Mouse (Mus musculus) midbrain, embryonic 12.5 days (tissue): ENCODE results near the gene Inpp5d. TPM values are rescaled to one million over a fixed set of nuclear protein-coding genes. Genes with fewer than 3 reads are reported as not detected.
"Not testable (repeated sequence)": the region's sequence is repeated elsewhere in the genome, so short reads cannot be mapped to it uniquely, and the experiment has no call there.

Source experiments
- ATAC-seq: fragments of 200-750 bp; cut with Nextera tagmentation; 2 replicates; pipeline ENCODE4 v1.8.0; 2017; ENCODE audit warnings: low read depth, moderate TSS enrichment, moderate library complexity; ENCODE audit not compliant: low FRiP score
- H3K27ac ChIP-seq: fragments of 300-500 bp; sonication (generic); replicated peaks from 2 replicates; pipeline ENCODE4 v1.5.1; 2016; ENCODE audit warnings: mild to moderate bottlenecking
- H3K27me3 ChIP-seq: fragments of 300-500 bp; sonication (generic); 2 replicates; pipeline ENCODE4 v1.6.1; 2016; ENCODE audit warnings: mild to moderate bottlenecking
- H3K36me3 ChIP-seq: fragments of 300-500 bp; sonication (generic); 2 replicates; pipeline ENCODE4 v1.6.1; 2016
- H3K4me1 ChIP-seq: fragments of 300-500 bp; sonication (generic); 2 replicates; pipeline ENCODE4 v1.6.1; 2016
- H3K4me2 ChIP-seq: fragments of 300-500 bp; sonication (generic); replicated peaks from 2 replicates; pipeline ENCODE4 v1.6.1; 2016; ENCODE audit warnings: mild to moderate bottlenecking, moderate library complexity
- H3K4me3 ChIP-seq: fragments of 300-500 bp; sonication (generic); 2 replicates; pipeline ENCODE4 v1.5.1; 2016; ENCODE audit warnings: mild to moderate bottlenecking
- H3K9ac ChIP-seq: fragments of 300-500 bp; sonication (generic); replicated peaks from 2 replicates; pipeline ENCODE4 v1.6.1; 2016; ENCODE audit warnings: mild to moderate bottlenecking, moderate library complexity
- H3K9me3 ChIP-seq: fragments of 300-500 bp; sonication (generic); 2 replicates; pipeline ENCODE4 v1.6.1; 2016; ENCODE audit warnings: mild to moderate bottlenecking
- WGBS: fragments of 180-500 bp; shearing (Covaris S2); methylation state at CpG from one replicate; pipeline ENCODE4 v1.1.7; 2016; 5-methylcytosine and 5-hydroxymethylcytosine counted together
- polyA plus RNA-seq: library from polyadenylated mRNA; unstranded; fragments of >200 nt; fragmentation: Nextera tagmentation; extraction: Ambion mirVana; gene quantifications from 2 replicates; pipeline ENCODE4 v1.2.1, GENCODE M21; 2016

The Inpp5d gene
- polyA plus RNA-seq, 1 experiment from 2014 or later: 3.0 TPM

DNA sequence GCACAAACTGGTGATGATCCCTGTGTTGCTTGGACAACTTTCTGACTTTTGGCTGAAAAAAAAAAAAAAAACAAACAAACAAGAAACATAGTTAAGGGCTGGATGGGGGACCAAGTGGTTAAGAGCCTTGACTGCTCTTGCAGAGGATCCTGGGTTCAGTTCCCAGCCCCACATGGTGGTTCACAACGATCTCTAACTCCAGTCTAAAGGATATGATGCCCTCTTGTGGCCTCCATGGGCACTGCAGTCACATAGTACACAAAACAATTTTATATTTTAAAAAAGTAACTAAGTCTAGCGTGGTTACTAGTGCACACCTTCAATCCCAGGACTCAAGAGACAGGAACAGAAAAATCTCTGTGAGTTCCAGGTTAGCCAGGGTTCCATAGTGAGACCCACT is 43.9 kb downstream of the Inpp5d start:
- no peak for ATAC-seq
- 76% methylated on average over 2 of the region's 2 CpGs for WGBS
- Histone ChIP-seq H3K9ac (no peak overlapping the region), H3K4me2 (no peak overlapping the region), H3K4me3 (no peak overlapping the region), H3K27me3 (no peaks in the 10 kb centered on the region), H3K36me3 (no peaks in the 10 kb centered on the region), H3K27ac (no peak overlapping the region), H3K4me1 (no peaks in the 10 kb centered on the region), H3K9me3 (no peaks in the 10 kb centered on the region)

DNA sequence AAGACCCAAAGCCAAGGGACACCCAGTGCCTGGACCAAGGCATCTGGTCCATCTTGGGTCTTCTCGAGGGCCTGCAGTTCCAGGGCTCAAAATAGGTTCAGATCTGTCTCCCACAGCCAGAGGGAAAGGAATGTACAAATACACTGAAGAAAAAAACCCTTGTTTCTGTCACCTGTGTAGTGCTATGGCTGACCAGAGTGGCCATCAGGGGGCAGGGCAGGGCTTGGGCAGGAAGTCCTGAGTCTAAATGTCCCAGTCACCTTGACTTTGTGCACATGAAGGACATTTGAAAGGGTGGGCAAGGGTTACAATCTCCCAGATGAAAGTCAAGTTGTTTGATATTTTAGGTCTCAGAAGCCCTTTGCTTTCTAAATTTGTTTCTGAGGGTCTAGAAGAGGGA is 46.9 kb downstream of the Inpp5d start:
- ATAC-seq: no peak
- WGBS: 72% methylated on average over 1 of the region's 1 CpGs
- H3K9me3 ChIP-seq: no peaks in the 10 kb centered on the region

DNA sequence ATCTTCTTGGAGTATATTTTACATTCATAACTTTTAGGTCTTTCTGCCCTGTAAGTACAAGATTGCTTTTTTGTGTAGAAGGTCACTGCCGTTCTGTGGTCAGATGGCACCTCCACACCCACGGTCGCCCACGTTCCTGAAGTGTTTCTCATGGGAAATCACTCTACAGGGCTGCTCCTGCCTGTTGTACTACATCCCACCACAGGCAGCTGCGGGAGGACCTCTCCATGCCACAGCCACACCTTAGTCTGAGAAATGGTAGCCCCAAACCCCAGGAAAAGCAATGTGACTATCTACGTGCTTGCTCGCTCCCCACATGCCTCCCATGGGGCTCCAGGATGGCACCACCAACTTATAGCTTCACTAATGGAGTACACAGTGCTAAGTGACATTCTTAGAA is 48.2 kb downstream of the Inpp5d start:
- no peak overlapping the region for H3K9ac ChIP-seq
- H3K4me3 ChIP-seq: no peak overlapping the region
- H3K36me3 ChIP-seq: no peaks in the 10 kb centered on the region
- no peak for ATAC-seq
- no peaks in the 10 kb centered on the region for H3K9me3 ChIP-seq
- H3K27ac ChIP-seq: no peak overlapping the region
- H3K27me3 ChIP-seq: no peaks in the 10 kb centered on the region
- 92% methylated on average over 7 of the region's 7 CpGs for WGBS
- H3K4me2 ChIP-seq: no peak overlapping the region
- no peaks in the 10 kb centered on the region for H3K4me1 ChIP-seq

More for the DNA sequence above, 46.9 kb downstream of the Inpp5d start:
- H3K4me1 ChIP-seq: no peaks in the 10 kb centered on the region
- H3K4me2 ChIP-seq: no peak overlapping the region
- no peak overlapping the region for H3K27ac ChIP-seq
- H3K36me3 ChIP-seq: no peaks in the 10 kb centered on the region
- H3K27me3 ChIP-seq: no peaks in the 10 kb centered on the region
- no peak overlapping the region for H3K4me3 ChIP-seq
- H3K9ac ChIP-seq: no peak overlapping the region

DNA sequence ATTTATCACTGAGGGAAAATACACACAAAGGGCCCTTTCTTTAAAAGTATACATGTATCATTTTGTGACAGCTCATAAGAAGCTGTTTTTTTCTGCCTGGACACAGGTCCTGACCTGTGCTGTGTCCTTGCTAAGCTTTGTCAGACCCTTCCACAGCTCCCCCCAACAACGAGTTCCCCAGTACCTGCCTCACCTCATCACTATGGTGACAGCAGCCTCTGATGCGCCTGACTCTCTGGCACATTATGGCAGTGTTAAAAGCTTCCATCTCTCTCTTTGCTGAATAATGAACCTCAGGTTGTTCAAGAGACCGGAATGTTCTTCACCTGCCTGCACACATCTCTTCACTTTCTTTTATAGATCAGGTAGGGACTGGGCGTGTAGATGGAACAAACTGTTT is 51.4 kb downstream of the Inpp5d start:
- Histone ChIP-seq H3K4me1 (no peaks in the 10 kb centered on the region), H3K27me3 (no peaks in the 10 kb centered on the region), H3K4me2 (no peak overlapping the region), H3K9me3 (no peaks in the 10 kb centered on the region), H3K27ac (no peak overlapping the region), H3K36me3 (no peaks in the 10 kb centered on the region), H3K9ac (no peak overlapping the region), H3K4me3 (no peak overlapping the region)
- 65% methylated on average over 4 of the region's 4 CpGs for WGBS
- ATAC-seq: no peak

DNA sequence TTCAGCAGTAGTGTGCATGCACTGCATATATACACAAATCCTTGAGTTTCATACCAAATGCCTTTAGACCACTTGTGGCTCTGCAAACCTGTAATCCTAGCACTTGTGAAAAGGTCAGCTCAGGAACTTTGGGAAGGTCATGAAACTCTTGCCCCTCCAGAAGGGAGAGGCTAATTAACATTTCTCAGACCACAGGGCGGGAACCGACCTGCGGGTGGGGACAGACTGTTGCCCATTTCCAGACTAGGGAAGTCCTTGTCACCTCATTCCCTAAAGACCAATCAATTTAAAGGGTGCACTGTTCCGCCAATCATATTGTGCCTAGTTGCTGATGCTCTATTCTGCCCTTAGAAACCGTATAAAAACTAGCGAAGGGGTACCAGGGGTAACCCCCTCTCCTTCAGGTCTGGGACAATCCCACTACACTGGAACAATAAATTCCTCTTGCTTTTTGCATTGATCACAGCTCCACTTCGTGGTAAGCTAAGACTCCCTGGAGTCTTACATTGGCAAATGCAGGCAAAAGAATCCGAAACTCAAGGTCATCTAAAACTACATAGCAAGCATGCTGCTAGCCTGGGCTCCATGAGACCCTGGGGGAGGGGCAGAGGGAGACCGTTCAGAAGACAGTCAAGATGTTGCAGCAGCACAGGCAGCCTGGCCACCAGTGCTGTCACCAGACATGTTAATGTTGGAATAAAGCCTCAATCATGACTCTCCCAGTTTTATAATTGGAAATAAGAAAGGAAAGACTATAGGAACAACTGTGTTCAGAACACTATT is 53.9 kb downstream of the Inpp5d start:
- WGBS: 79% methylated on average over 9 of the region's 9 CpGs
- no peak overlapping the region for H3K27ac ChIP-seq

DNA sequence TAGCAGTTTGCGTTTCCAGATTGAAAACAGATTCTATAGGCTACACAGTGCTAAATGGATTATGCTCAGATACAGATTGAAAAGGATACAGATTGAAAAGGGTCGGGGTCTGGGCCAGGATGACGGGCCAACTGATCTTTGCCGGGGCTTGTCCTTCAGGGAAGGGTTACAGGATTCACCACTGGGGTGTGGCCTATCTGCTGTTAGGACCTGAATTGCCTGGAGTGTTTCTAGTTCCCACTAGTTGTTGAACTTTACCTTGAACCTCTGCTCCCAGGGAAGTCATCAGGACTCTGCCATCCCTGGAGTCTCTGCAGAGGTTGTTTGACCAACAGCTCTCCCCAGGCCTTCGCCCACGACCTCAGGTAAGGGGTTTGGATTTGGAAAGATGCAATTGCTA is 55.9 kb downstream of the Inpp5d start:
- no peak for ATAC-seq

More for the DNA sequence above, 53.9 kb downstream of the Inpp5d start:
- ATAC-seq: no peak
- H3K4me1 ChIP-seq: no peaks in the 10 kb centered on the region
- no peaks in the 10 kb centered on the region for H3K36me3 ChIP-seq
- H3K9me3 ChIP-seq: no peaks in the 10 kb centered on the region
- H3K9ac ChIP-seq: no peak overlapping the region
- H3K4me2 ChIP-seq: no peak overlapping the region
- no peak overlapping the region for H3K4me3 ChIP-seq
- no peaks in the 10 kb centered on the region for H3K27me3 ChIP-seq

DNA sequence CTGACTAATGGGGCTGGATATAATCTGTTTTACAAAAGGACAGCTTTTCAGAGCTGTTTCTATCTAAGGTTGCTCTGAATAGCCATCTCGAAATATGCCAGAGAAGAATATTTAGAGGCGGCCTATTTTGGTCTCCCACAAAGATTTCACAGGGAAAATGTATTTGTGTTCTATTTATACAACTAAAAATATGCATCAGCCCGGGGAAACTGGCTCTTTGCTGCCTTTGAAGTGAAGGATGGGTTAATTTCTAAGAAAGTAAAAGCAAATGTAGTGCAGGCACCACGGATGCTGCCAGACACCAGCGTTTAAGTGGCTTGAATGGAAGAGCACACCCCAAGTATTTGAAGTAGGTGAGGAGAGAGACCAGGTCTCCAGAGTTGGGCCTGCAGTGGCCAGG is 59.0 kb downstream of the Inpp5d start:
- Histone ChIP-seq H3K4me1 (no peaks in the 10 kb centered on the region), H3K9ac (no peak overlapping the region), H3K27ac (no peak overlapping the region), H3K36me3 (no peaks in the 10 kb centered on the region), H3K4me3 (no peak overlapping the region), H3K27me3 (no peaks in the 10 kb centered on the region), H3K4me2 (no peak overlapping the region), H3K9me3 (no peaks in the 10 kb centered on the region)
- no peak for ATAC-seq
- WGBS: 83% methylated on average over 5 of the region's 5 CpGs

More for the DNA sequence above, 55.9 kb downstream of the Inpp5d start:
- no peak overlapping the region for H3K4me3 ChIP-seq
- H3K4me1 ChIP-seq: no peaks in the 10 kb centered on the region
- H3K4me2 ChIP-seq: no peak overlapping the region
- H3K27me3 ChIP-seq: no peaks in the 10 kb centered on the region
- 81% methylated on average over 6 of the region's 6 CpGs for WGBS
- no peak overlapping the region for H3K9ac ChIP-seq
- H3K27ac ChIP-seq: no peak overlapping the region
- H3K9me3 ChIP-seq: no peaks in the 10 kb centered on the region
- H3K36me3 ChIP-seq: no peaks in the 10 kb centered on the region

DNA sequence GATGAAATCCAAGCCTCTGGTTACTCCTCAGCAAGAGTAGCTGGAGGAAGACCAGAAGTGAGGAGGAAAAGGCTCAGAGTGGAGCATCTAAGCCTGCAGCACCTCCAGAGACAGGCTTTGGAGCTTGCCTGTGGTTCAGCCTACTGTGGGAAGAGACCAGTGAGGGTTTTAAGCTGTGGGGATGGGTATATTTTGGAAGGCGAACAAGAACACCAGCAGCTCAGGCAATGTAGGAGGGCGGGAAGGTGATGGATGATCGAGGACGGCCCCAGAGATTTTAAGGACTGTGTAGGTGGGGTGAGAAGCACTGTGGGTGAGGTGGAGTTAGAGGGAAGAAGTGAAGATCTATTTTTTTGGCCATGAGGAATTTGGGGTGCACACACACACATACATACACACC is 60.8 kb downstream of the Inpp5d start:
- Histone ChIP-seq H3K4me3 (no peak overlapping the region), H3K27me3 (no peaks in the 10 kb centered on the region), H3K27ac (no peak overlapping the region), H3K36me3 (no peaks in the 10 kb centered on the region), H3K9me3 (no peaks in the 10 kb centered on the region), H3K4me1 (no peaks in the 10 kb centered on the region), H3K9ac (no peak overlapping the region), H3K4me2 (no peak overlapping the region)
- no peak for ATAC-seq
- 97% methylated on average over 4 of the region's 4 CpGs for WGBS

DNA sequence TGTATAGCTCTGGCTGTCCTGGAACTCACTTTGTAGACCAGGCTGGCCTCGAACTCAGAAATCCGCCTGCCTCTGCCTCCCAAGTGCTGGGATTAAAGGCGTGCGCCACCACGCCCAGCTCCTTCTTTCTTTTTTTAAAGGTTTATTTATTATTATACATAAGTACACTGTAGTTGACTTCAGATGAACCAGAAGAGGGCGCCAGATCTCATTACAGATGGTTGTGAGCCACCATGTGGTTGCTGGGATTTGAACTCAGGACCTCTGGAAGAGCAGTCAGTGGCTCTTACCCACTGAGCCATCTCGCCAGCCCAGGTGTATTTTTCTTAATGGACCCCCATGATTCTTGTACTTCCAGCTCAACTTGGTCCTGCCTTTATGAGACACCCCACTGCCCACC is 62.4 kb downstream of the Inpp5d start:
- not testable (repeated sequence) for H3K9ac ChIP-seq, H3K27me3 ChIP-seq, H3K9me3 ChIP-seq, H3K4me1 ChIP-seq, H3K4me2 ChIP-seq, H3K36me3 ChIP-seq, ATAC-seq, H3K4me3 ChIP-seq, H3K27ac ChIP-seq
- whole genome bisulfite sequencing: 81% methylated on average over 7 of the region's 7 CpGs

DNA sequence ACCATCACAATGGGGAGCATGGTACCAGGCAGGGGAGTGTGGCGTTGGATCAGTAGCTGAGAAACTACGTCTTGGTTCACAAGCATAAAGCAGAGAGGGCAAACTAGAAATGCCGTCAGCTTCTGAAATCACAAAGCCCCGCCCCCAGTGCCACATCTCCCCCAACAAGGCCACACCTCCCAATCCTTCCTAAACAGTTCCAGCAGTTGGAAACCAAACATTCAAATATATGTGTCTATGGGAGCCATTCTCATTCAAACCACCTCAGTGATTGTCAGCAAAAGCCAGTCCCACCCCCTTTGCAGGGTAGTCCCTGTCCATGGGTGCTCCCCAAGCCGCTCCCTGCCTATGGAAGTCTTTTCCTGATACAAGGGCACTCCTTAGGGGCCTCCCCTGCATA is 64.0 kb downstream of the Inpp5d start:
- H3K36me3 ChIP-seq: no peaks in the 10 kb centered on the region
- H3K4me1 ChIP-seq: no peaks in the 10 kb centered on the region
- H3K4me2 ChIP-seq: no peak overlapping the region
- no peak for ATAC-seq
- 94% methylated on average over 5 of the region's 5 CpGs for WGBS
- H3K27ac ChIP-seq: no peak overlapping the region
- H3K27me3 ChIP-seq: no peaks in the 10 kb centered on the region
- no peak overlapping the region for H3K4me3 ChIP-seq
- no peaks in the 10 kb centered on the region for H3K9me3 ChIP-seq
- H3K9ac ChIP-seq: no peak overlapping the region

DNA sequence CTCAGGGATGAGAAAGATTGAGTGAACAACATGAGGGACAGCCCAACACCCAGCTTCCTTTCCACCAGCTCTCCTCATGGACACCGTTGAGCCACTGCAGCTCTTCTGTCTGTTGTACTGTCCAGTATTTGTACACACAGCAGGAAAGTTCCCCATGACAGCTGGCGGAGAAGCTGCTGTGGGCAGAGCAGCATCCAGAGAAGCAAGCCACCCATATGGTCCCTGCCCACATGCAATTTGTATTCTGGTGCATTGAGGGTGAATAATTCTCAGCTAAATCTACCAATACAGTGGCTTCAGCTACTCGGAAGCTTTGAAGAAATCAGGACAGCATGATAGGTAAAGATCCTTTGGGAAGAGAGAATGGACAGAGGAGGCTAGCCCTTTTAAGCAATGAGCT is 64.7 kb downstream of the Inpp5d start:
- no peak overlapping the region for H3K4me3 ChIP-seq
- no peaks in the 10 kb centered on the region for H3K4me1 ChIP-seq
- H3K27ac ChIP-seq: no peak overlapping the region
- H3K27me3 ChIP-seq: no peaks in the 10 kb centered on the region
- no peak for ATAC-seq
- no peak overlapping the region for H3K4me2 ChIP-seq
- no peaks in the 10 kb centered on the region for H3K9me3 ChIP-seq
- H3K9ac ChIP-seq: no peak overlapping the region
- no peaks in the 10 kb centered on the region for H3K36me3 ChIP-seq
- WGBS: 84% methylated on average over 3 of the region's 3 CpGs

DNA sequence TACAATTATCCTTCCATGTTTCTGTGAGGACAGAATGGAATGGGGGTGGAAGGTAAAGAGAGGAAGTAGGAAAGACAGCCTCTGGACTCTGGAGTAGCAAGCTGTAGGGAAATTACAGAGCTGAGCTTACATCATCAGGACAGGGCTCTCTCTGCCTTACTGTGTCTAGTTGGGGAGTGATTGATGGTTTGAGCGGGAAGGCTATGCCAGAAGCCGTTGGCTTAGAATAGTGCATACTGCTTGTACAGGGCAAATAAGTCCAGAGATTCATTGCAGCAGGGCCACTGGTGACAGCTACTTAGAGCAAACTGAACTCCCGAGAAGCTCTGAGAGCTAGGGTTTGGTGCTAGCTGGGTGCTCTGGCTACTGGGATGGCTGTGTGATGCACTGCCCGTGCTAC is 66.2 kb downstream of the Inpp5d start:
- Histone ChIP-seq H3K4me2 (no peak overlapping the region), H3K27me3 (no peaks in the 10 kb centered on the region), H3K27ac (no peak overlapping the region), H3K4me1 (no peaks in the 10 kb centered on the region), H3K36me3 (no peaks in the 10 kb centered on the region), H3K9ac (no peak overlapping the region), H3K9me3 (no peaks in the 10 kb centered on the region), H3K4me3 (no peak overlapping the region)
- ATAC-seq: no peak
- 86% methylated on average over 4 of the region's 4 CpGs for WGBS

DNA sequence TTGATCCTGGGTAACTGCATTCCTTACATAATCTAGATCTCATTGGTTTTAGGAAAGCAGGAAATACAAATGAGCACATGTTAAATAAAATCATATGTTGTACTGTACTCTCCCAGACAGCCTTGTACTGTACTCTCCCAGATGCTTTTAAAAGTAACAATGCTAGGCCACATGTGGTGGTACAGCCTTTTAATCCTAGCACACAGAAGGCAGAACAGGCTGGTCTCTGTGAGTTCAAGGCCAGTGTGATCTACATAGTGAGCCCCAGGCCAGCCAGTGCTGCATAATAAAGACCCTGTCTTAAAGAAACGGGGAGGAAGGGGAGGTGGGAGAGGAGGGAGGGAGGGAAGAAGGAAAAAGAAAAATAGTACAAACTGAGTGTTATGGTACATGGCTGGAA is 66.9 kb downstream of the Inpp5d start:
- 39% methylated on average over 1 of the region's 1 CpGs for WGBS
- Histone ChIP-seq H3K27me3 (no peaks in the 10 kb centered on the region), H3K36me3 (no peaks in the 10 kb centered on the region), H3K9me3 (no peaks in the 10 kb centered on the region), H3K4me3 (no peak overlapping the region), H3K27ac (no peak overlapping the region), H3K4me2 (no peak overlapping the region), H3K4me1 (no peaks in the 10 kb centered on the region), H3K9ac (no peak overlapping the region)
- ATAC-seq: no peak
